Mouse (Mus musculus): Measurements from ENCODE around the gene Pik3r2.

- TF ChIP-seq CTCF (IDR thresholded peaks at IDR 0.05; ENCODE audit: low read depth) (peak; percentile 96), EP300 (IDR thresholded peaks at IDR 0.05; ENCODE audit: low read depth) (no peak)
Observed at GRCm38 (mm10) chr8:70720739-70721138, 55.8 kb downstream of the Pik3r2 start.

Data from heart, postnatal 0 days (tissue).